Mouse (Mus musculus): Measurements from ENCODE around the gene Trpm2. TPM values are rescaled to one million over a fixed set of nuclear protein-coding genes. Genes with fewer than 3 reads are reported as not detected.

Trpm2 gene
- polyA plus RNA-seq, 1 experiment from 2014 or later: 1.7 TPM

GRCm38 (mm10) chr10:77902211-77902893 is 68.0 kb downstream of the Trpm2 start, which contains the start of gene Lrrc3:
Gene Lrrc3 (minus strand): TSS chr10:77902536.
- TF ChIP-seq CTCF (IDR thresholded peaks at IDR 0.05; ENCODE audit: low read depth) (peak; percentile 23; the same call in 1 of the 2 replicates), EP300 (IDR thresholded peaks at IDR 0.05; ENCODE audit: low read depth) (no peak)
- peak within 1 kb of the TSS; percentile 94 for H3K27ac ChIP-seq (ENCODE audit: low read depth)
- H3K36me3 ChIP-seq (replicated peaks; ENCODE audit: insufficient read depth, low read length): no peaks in the 10 kb centered on the region
- under 1% methylated on average over 29 of the region's 46 CpGs for WGBS (ENCODE audit: insufficient replicate concordance)
- peak within 1 kb of the TSS; percentile 79 for H3K9ac ChIP-seq (replicated peaks)
- H3K9me3 ChIP-seq (ENCODE audit: low read length): no peaks in the 10 kb centered on the region
- H3K4me3 ChIP-seq (ENCODE audit: low read depth, low read length): peak within 1 kb of the TSS; percentile 64
- DNase-seq (peak; percentile 85), ATAC-seq (peak; percentile 78)
- H3K4me1 ChIP-seq (ENCODE audit: insufficient read depth): peaks cover 9% of the 10 kb centered on the region
- H3K4me2 ChIP-seq (ENCODE audit: low read depth, low read length): peak within 1 kb of the TSS; percentile 73
- H3K27me3 ChIP-seq (ENCODE audit: insufficient read depth, low read length): peaks cover 6% of the 10 kb centered on the region; the same call in 1 of the 2 replicates

GRCm38 (mm10) chr10:77901871-77902210 is 68.5 kb downstream of the Trpm2 start:
- no peak for TF ChIP-seq CTCF (IDR thresholded peaks at IDR 0.05; ENCODE audit: low read depth)
- ATAC-seq (peak; percentile 11; the same call in 1 of the 2 replicates), DNase-seq (no peak)
- peak overlapping the region; percentile 73 for H3K4me2 ChIP-seq (ENCODE audit: low read depth, low read length)
- H3K9me3 ChIP-seq (ENCODE audit: low read length): no peaks in the 10 kb centered on the region
- 2% methylated on average over 14 of the region's 14 CpGs for WGBS (ENCODE audit: insufficient replicate concordance)
- H3K4me3 ChIP-seq (ENCODE audit: low read depth, low read length): peak overlapping the region; percentile 64
- peaks cover 6% of the 10 kb centered on the region; the same call in 1 of the 2 replicates for H3K27me3 ChIP-seq (ENCODE audit: insufficient read depth, low read length)
- no peaks in the 10 kb centered on the region for H3K36me3 ChIP-seq (replicated peaks; ENCODE audit: insufficient read depth, low read length)
- H3K9ac ChIP-seq (replicated peaks): peak overlapping the region; percentile 79
- H3K4me1 ChIP-seq (ENCODE audit: insufficient read depth): peaks cover 9% of the 10 kb centered on the region
- peak overlapping the region; percentile 94 for H3K27ac ChIP-seq (ENCODE audit: low read depth)

- Histone ChIP-seq H3K9me3 (ENCODE audit: low read length) (no peaks in the 10 kb centered on the region), H3K4me3 (ENCODE audit: low read depth, low read length) (peak overlapping the region; percentile 64), H3K4me1 (ENCODE audit: insufficient read depth) (peaks cover 9% of the 10 kb centered on the region), H3K4me2 (ENCODE audit: low read depth, low read length) (peak overlapping the region; percentile 73), H3K36me3 (replicated peaks; ENCODE audit: insufficient read depth, low read length) (no peaks in the 10 kb centered on the region), H3K27me3 (ENCODE audit: insufficient read depth, low read length) (peaks cover 6% of the 10 kb centered on the region; the same call in 1 of the 2 replicates), H3K27ac (ENCODE audit: low read depth) (peak overlapping the region; percentile 94), H3K9ac (replicated peaks) (peak overlapping the region; percentile 79)
- WGBS (ENCODE audit: insufficient replicate concordance): 75% methylated on average over 27 of the region's 27 CpGs
- TF ChIP-seq EP300 (IDR thresholded peaks at IDR 0.05; ENCODE audit: low read depth) (no peak), CTCF (IDR thresholded peaks at IDR 0.05; ENCODE audit: low read depth) (no peak)
- ATAC-seq: no peak
- DNase-seq: no peak
These were observed 69.2 kb downstream of the Trpm2 start for GRCm38 (mm10) chr10:77900903-77901818.

GRCm38 (mm10) chr10:77900126-77900525 is 70.2 kb downstream of the Trpm2 start:
- TF ChIP-seq CTCF (IDR thresholded peaks at IDR 0.05; ENCODE audit: low read depth) (no peak), EP300 (IDR thresholded peaks at IDR 0.05; ENCODE audit: low read depth) (peak; percentile 68)
- H3K9me3 ChIP-seq (ENCODE audit: low read length): no peaks in the 10 kb centered on the region
- 48% methylated on average over 7 of the region's 7 CpGs for WGBS (ENCODE audit: insufficient replicate concordance)
- H3K4me2 ChIP-seq (ENCODE audit: low read depth, low read length): peak overlapping the region; percentile 73
- peaks cover 6% of the 10 kb centered on the region; the same call in 1 of the 2 replicates for H3K27me3 ChIP-seq (ENCODE audit: insufficient read depth, low read length)
- DNase-seq: peak; percentile 58
- peaks cover 9% of the 10 kb centered on the region for H3K4me1 ChIP-seq (ENCODE audit: insufficient read depth)
- ATAC-seq: peak; percentile 74
- peak overlapping the region; percentile 23; the same call in 1 of the 2 replicates for H3K4me3 ChIP-seq (ENCODE audit: low read depth, low read length)
- peak overlapping the region; percentile 94 for H3K27ac ChIP-seq (ENCODE audit: low read depth)
- no peaks in the 10 kb centered on the region for H3K36me3 ChIP-seq (replicated peaks; ENCODE audit: insufficient read depth, low read length)
- no peak overlapping the region for H3K9ac ChIP-seq (replicated peaks)

- no peak overlapping the region for H3K9ac ChIP-seq (replicated peaks)
- H3K4me1 ChIP-seq (ENCODE audit: insufficient read depth): peaks cover 9% of the 10 kb centered on the region
- no peaks in the 10 kb centered on the region for H3K36me3 ChIP-seq (replicated peaks; ENCODE audit: insufficient read depth, low read length)
- 68% methylated on average over 5 of the region's 5 CpGs for WGBS (ENCODE audit: insufficient replicate concordance)
- DNase-seq (no peak), ATAC-seq (no peak)
- H3K9me3 ChIP-seq (ENCODE audit: low read length): no peaks in the 10 kb centered on the region
- TF ChIP-seq CTCF (IDR thresholded peaks at IDR 0.05; ENCODE audit: low read depth) (no peak), EP300 (IDR thresholded peaks at IDR 0.05; ENCODE audit: low read depth) (no peak)
- no peak overlapping the region for H3K4me3 ChIP-seq (ENCODE audit: low read depth, low read length)
- H3K27me3 ChIP-seq (ENCODE audit: insufficient read depth, low read length): no peaks in the 10 kb centered on the region
- no peak overlapping the region for H3K4me2 ChIP-seq (ENCODE audit: low read depth, low read length)
- H3K27ac ChIP-seq (ENCODE audit: low read depth): no peak overlapping the region
These were observed 74.8 kb downstream of the Trpm2 start for GRCm38 (mm10) chr10:77895562-77895961.
